Mouse (Mus musculus) retina, adult 2 months (tissue): ENCODE measurements at regions not wholly inside any gene's neighbourhood (a gene's known extent, or its start where the extent isn't known, plus 50 kb on each side); places are given as distances from the start of the nearest gene placed in this dataset.
"Not testable (repeated sequence)": the region's sequence is repeated elsewhere in the genome, so short reads cannot be mapped to it uniquely, and the experiment has no call there.

Experiments used
- DNase-seq: peaks from one replicate; pipeline ENCODE4 v3.0.0-alpha.2; 2012; ENCODE audit warnings: low read depth, low spot score

- no peak for DNase-seq
Observed at GRCm38 (mm10) chr12:79990751-79991150, 122.1 kb downstream of the Zfp36l1 start.

- DNase-seq: no peak
Observed at GRCm38 (mm10) chr12:79989582-79990110, 123.2 kb downstream of the Zfp36l1 start.

GRCm38 (mm10) chr12:79988401-79989358 lies 124.1 kb downstream of the Zfp36l1 start:
- no peak for DNase-seq

GRCm38 (mm10) chr12:79986241-79986976 lies 126.4 kb downstream of the Zfp36l1 start:
- no peak for DNase-seq

- DNase-seq: no peak
Observed at GRCm38 (mm10) chr12:79984985-79985747, 127.6 kb downstream of the Zfp36l1 start.

GRCm38 (mm10) chr12:79984025-79984790 lies 128.6 kb downstream of the Zfp36l1 start:
- no peak for DNase-seq

GRCm38 (mm10) chr12:79983232-79983631 lies 129.6 kb downstream of the Zfp36l1 start:
- no peak for DNase-seq

- not testable (repeated sequence) for DNase-seq
Observed at GRCm38 (mm10) chr12:79982497-79982896, 130.3 kb downstream of the Zfp36l1 start.

GRCm38 (mm10) chr12:79980711-79981110 lies 132.1 kb downstream of the Zfp36l1 start:
- DNase-seq: no peak

- DNase-seq: no peak
Observed at GRCm38 (mm10) chr12:79977136-79977535, 135.7 kb downstream of the Zfp36l1 start.

GRCm38 (mm10) chr12:79975466-79976239 lies 137.2 kb downstream of the Zfp36l1 start:
- DNase-seq: no peak

GRCm38 (mm10) chr12:79975050-79975449 lies 137.8 kb downstream of the Zfp36l1 start:
- no peak for DNase-seq

GRCm38 (mm10) chr12:79974530-79974929 lies 138.3 kb downstream of the Zfp36l1 start:
- DNase-seq: no peak

GRCm38 (mm10) chr12:79973566-79974230 lies 139.1 kb downstream of the Zfp36l1 start:
- DNase-seq: no peak

GRCm38 (mm10) chr12:79970981-79971390 lies 141.8 kb downstream of the Zfp36l1 start:
- DNase-seq: no peak

GRCm38 (mm10) chr12:79970227-79970901 lies 142.4 kb downstream of the Zfp36l1 start:
- DNase-seq: no peak

GRCm38 (mm10) chr12:79969346-79970226 lies 143.2 kb downstream of the Zfp36l1 start:
- DNase-seq: no peak

- DNase-seq: no peak
Observed at GRCm38 (mm10) chr12:79968676-79969075, 144.1 kb downstream of the Zfp36l1 start.
